Mouse (Mus musculus): ENCODE results near the gene Hnrnph1.

DNA sequence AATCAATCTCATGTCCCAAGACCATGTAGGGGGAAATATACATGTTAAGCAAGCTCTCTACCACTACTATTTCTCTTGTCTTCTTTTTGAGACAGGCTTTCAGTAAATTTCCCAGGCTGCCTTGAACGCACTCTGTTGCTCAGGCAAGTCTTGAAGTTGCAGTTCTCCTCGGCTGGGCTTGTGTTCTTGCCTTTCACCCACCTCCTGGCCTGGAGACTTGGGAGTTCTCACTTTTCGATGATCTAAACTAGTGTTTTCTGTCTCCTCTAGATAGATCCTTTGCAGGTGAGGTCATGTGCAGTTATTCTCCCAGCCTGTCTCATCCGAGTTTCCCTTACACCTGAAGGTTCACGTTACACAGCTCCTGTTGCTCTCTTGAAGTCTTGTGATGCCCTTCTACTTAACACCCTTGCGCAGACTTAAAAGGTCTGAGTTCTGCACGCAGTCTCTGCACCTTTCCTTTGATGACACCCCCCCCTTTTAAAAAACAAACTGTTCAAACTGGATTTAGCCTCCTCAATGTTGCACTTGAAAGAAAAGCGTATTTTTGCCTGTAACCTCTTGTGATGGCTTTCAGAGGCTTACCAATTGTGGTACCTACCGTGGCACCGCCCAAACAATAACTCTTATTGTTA, 517 bp upstream of the Hnrnph1 start:
- TF ChIP-seq CTCF (IDR thresholded peaks at IDR 0.05) (no peak), EP300 (IDR thresholded peaks at IDR 0.05) (no peak)

All from lung, postnatal 0 days (tissue).